Mouse (Mus musculus) hindlimb bud, embryonic 11.5 days (tissue): ENCODE data around the gene Lrp2bp.

Experiments
- DNase-seq: peaks from one replicate; pipeline ENCODE4 v3.0.0-alpha.2; 2012; ENCODE audit warnings: low read depth, low spot score; ENCODE audit errors: extremely low spot score

The Lrp2bp gene

DNA sequence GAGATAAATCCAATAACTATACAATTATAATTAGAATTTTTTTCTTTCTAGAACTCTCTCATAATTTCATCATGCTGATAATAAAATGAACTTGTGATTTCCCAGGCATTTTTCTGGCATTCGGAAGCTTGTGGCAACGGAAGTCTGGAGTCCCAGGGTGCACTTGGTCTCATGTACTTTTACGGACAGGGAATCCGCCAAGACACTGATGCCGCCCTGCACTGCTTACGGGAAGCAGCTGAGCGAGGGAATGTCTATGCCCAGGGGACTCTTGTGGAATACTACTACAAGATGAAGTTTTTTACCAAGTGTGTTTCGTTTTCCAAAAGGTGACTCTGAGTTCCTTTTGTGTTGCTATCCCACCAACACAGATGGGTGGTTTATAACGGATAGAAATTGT is 23.7 kb downstream of the Lrp2bp start:
- no peak for DNase-seq

DNA sequence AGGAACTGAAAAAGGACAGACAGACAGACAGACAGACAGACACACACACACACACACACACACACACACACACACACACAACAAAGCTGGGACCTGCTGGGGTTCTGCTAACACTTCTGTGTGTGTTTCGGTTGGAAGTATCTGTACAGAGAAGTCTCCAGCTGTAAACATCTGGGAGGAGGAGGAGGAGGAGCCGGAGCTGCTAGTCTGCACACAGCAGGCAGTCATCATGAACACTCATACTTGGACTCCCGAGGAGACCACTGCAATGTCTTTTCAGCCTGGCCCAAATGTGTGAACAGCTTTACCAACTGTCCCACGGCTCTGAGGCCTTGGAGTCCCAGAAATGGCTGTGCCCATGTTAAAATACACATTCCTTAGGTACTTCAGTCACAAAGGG is 25.3 kb downstream of the Lrp2bp start:
- DNase-seq = no peak

DNA sequence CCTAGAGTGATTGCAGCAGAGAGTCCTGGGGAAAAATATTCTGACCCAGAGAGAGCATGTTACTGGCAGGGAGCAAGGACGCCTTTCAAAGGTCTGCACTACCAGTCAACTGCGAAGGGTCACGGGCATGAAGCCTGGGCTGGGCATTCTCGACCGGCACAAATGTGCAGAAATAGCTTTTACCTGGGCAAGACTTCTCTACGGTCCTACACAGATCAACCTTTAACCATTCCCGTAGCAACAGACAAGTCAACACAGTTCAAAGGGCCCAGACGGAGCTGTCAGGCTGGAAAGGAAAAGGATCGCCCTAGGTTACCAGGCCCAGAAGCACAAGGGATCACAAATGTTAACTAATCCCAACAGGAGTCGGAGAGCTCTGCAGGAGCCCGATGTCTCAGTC is 37.1 kb downstream of the Lrp2bp start:
- no peak for DNase-seq

DNA sequence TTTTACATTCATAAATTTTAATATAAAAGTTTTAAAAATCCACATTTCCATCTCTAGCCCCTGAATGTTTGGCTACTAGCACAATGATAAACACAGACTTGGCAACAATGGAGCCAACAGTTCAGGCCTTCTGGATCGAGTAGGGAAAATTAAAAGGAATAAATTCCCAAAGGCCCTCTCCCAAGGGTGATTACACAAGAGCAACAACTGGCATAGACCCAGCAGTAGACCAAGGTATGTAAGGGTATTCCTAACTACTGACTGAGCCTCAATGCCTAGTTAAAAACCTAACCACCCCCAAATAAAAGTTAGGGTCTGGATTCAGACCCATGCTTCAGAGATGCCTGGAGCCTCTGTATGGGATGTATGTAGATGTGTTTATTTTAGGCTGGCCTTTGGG is 40.6 kb downstream of the Lrp2bp start:
- no peak for DNase-seq

GRCm38 (mm10) chr8:46040260-46040659 is 41.2 kb downstream of the Lrp2bp start:
- no peak for DNase-seq

DNA sequence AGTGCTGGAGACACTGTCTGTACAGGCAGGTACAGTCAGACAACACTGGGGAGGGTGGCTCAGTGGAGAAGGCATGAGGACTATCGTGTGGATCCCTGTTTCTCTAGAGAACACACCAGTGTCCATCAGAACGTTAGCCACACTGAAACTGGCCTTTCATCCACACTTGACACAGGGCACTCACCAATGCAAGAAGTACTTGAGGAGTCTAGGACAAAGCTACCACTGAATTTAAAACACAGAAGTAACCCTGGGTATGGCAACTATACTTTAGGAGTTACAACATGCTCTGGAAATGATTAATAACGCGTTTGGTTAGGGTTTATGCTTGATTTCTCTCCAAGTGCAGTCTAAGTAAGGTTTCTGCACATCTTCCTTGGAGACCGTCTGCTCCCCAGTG is 73.7 kb downstream of the Lrp2bp start:
- no peak for DNase-seq

DNA sequence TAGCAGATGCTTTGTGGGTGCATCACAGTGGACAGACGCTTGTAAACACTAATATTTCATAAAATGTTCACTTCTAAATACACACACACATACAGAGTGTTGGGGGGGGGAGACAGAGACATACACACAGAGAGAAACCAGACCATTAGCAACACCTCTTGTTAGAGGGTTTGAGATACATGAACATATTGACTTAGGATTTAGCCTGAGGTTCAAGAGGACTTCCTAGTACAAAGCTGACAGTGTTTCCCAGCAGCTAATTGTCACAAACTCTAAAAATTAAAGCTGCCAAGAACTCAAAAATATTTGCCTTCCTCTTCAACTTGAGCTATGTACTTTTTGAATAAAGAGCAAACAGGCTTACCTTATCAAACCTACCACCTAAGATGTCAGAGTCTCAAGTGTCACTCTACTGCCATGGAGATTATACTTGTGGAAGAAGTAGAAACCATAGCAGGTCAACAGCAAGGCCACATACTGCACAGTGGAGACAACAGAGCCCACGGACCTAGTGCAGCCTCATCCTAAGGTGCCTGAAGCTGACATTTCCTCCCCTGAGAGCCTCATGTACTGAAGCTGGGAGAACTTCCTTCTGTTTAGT is 74.5 kb downstream of the Lrp2bp start:
- no peak for DNase-seq

GRCm38 (mm10) chr8:46075223-46075622 is 76.1 kb downstream of the Lrp2bp start:
- DNase-seq = no peak

DNA sequence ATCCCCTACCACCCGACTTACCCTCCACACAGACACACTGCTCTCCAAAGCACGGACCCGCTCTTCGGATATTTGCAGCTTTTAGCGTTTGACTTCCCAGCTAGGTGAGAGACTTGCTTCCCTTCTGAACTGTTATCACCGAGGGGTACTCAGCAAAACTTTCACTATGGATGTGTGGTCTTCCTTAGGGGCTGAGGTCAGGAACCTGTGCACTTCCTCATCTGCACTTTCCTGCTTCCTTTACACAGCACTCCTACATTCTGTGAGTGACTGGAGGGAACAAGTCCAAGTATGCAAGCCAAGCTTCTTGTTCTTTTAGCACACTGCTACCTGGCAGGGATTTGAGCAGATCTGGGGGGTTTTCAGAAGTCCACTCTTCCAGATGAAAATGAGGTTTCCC is 79.8 kb downstream of the Lrp2bp start:
- DNase-seq = no peak
